Mouse (Mus musculus): Measurements from ENCODE around the gene Mfap1a.

Mfap1a gene

GRCm38 (mm10) chr2:121442259-121443067 is 64.0 kb downstream of the Mfap1a start:
- DNase-seq (ENCODE audit: extremely low read depth, low read depth): no peak
